ENCODE assay signal across 8 mouse cellular contexts in genomic region chr16:38712581-38713403, GRCm38 (mm10). TPM values are rescaled to one million over a fixed set of nuclear protein-coding genes. Genes with fewer than 3 reads are reported as not detected.
DNase-seq lines count a peak whose midpoint lies in the region; ATAC-seq lines count a peak whose summit lies in the region.

Gene Arhgap31 (minus strand): TSS chr16:38713274.

- no peaks in the 10 kb centered on the region for H3K36me3 ChIP-seq in intestine, embryonic 14.5 days (ENCODE audit: control insufficient read depth, insufficient read depth, low read length)

- peak within 1 kb of the TSS; percentile 68 for H3K4me2 ChIP-seq in intestine, embryonic 14.5 days (ENCODE audit: low read length)

- WGBS in intestine, embryonic 14.5 days, result under 1% methylated on average over 72 of the region's 74 CpGs

- H3K9me3 ChIP-seq in intestine, embryonic 14.5 days (ENCODE audit: control insufficient read depth, low read length), result no peaks in the 10 kb centered on the region

- no peaks in the 10 kb centered on the region for H3K27me3 ChIP-seq in intestine, embryonic 14.5 days (replicated peaks; ENCODE audit: control insufficient read depth, insufficient read depth, low read length)

- intact Hi-C loops in gastrocnemius, postnatal 36 days (cut with DNase I), result no loop called here
- intact Hi-C loops in left cerebral cortex, postnatal 25 days (cut with DNase I), result no loop called here

- H3K27ac ChIP-seq in intestine, embryonic 14.5 days (ENCODE audit: low read depth), result peak within 1 kb of the TSS; percentile 93

- peak within 1 kb of the TSS; percentile 68 for H3K4me3 ChIP-seq in intestine, embryonic 14.5 days (ENCODE audit: low read depth, low read length)

- peak; percentile 89 for ATAC-seq in intestine, embryonic 14.5 days (replicated peaks; ENCODE audit: low FRiP score, low TSS enrichment, low read depth)
- peak; percentile 94 for ATAC-seq in megakaryocyte-erythroid progenitor cell, adult 5-6 weeks (replicated peaks; ENCODE audit: low FRiP score, low TSS enrichment, poor library complexity, severe bottlenecking)

- H3K4me1 ChIP-seq in intestine, embryonic 14.5 days (replicated peaks; ENCODE audit: control insufficient read depth, insufficient read depth, low read length), result peaks cover 12% of the 10 kb centered on the region

- peak; percentile 81 to 84 for DNase-seq in adrenal gland, adult 18-20 months (ENCODE audit: low spot score in 2 of 2)
- DNase-seq in embryo, embryonic 11.5 days (ENCODE audit: low read depth, low spot score), result peak; percentile 59
- peak; percentile 81 to 86 for DNase-seq in gastrocnemius, postnatal 36 days
- DNase-seq in intestine, embryonic 14.5 days (ENCODE audit: low spot score), result peak; percentile 88
- peak; percentile 69 to 70 for DNase-seq in left cerebral cortex, postnatal 25 days (ENCODE audit: low spot score in 2 of 2)
- DNase-seq in right cerebral cortex, postnatal 14 days, result peak; percentile 63
- peak; percentile 78 for DNase-seq in urinary bladder, postnatal 14 days (ENCODE audit: low spot score)

- peak within 1 kb of the TSS; percentile 72 for H3K9ac ChIP-seq in intestine, embryonic 14.5 days (ENCODE audit: low read length)

RNA-seq across cellular contexts. Expression of gene Arhgap31, which starts in this region (rescaled TPM):
- 10 to 100 TPM; 20.3 to 25.5 TPM for total RNA-seq in adrenal gland, adult 18-20 months (2021)
- 10 to 100 TPM; 12.3 to 12.4 TPM for total RNA-seq in gastrocnemius, postnatal 36 days (2021)
- 10.9 and 11.7 TPM in 2 replicates for polyA plus RNA-seq in intestine, embryonic 14.5 days (2014; fragmentation: Nextera tagmentation; extraction: Ambion mirVana)
- 10 to 100 TPM; 18.5 to 19.9 TPM for total RNA-seq in left cerebral cortex, postnatal 25 days (2021)
- total RNA-seq in megakaryocyte-erythroid progenitor cell, adult 5-6 weeks (2014; fragmentation: Nextera tagmentation), result 1.4 and 1.7 TPM in 2 replicates
- total RNA-seq in megakaryocyte-erythroid progenitor cell, adult 5-6 weeks (2017), result 0.14 and 0.91 TPM in 2 replicates

Comparison
In these comparisons a context has a peak if more than half of its experiments do, and no peak if none do; other contexts are left out.
1. Peak in every context shown above with its lines: DNase-seq, ATAC-seq, H3K4me3 ChIP-seq and H3K27ac ChIP-seq.
2. RNA of gene Arhgap31 (total RNA-seq): 20.3 to 25.5 TPM in adrenal gland, adult 18-20 months, 18.5 to 19.9 TPM in left cerebral cortex, postnatal 25 days and 12.3 to 12.4 TPM in gastrocnemius, postnatal 36 days; 0.14 to 1.7 TPM in megakaryocyte-erythroid progenitor cell, adult 5-6 weeks; every median in the first group is over 4 times any median in the second.